Mouse (Mus musculus) heart, postnatal 25 days (tissue): ENCODE measurements at regions not wholly inside any gene's neighbourhood (a gene's known extent, or its start where the extent isn't known, plus 50 kb on each side); places are given as distances from the start of the nearest gene placed in this dataset.

Source experiments
- DNase-seq: peaks from one replicate; pipeline ENCODE4 v3.0.0; 2022; ENCODE audit warnings: low spot score
- intact Hi-C: fragments of 180-260 bp; cut with DNase I; formaldehyde crosslinking; loops from one replicate; pipeline ENCODE4 v1.15.1; 2025

GRCm38 (mm10) chr1:168068920-168069590 lies 363.0 kb downstream of the Pbx1 start:
- intact Hi-C loops, result no loop called here
- no peak for DNase-seq
